Mouse (Mus musculus) liver, postnatal 0 days (tissue): ENCODE data around the gene Dsn1.

Source experiments
- CTCF ChIP-seq: sonication (generic); IDR thresholded peaks from 2 replicates; pipeline ENCODE4 v1.5.1; 2016; ENCODE audit warnings: antibody characterized with exemption, low read depth
- EP300 ChIP-seq: IDR thresholded peaks from 2 replicates; pipeline ENCODE4 v1.6.1; 2016; ENCODE audit warnings: antibody characterized with exemption, low read depth, mild to moderate bottlenecking

DNA sequence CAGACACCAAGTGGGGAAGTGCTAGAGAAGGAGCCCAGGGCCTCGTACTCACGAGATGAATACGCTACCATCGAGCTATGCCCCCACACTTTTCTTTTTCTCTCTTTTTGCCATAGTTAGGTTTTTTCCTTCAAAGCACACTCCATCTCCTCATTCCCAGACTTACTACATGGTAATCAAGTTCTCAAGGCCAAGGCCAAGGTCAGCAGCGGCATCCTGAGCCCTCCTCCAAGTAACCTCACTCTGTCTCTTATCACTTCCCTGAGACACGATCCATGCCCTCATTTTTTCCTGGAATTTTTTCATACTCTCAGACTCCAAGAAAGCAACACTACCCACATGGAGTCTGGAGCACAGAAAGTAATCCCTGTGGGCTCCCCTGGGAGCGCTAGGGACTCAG, 43.1 kb downstream of the Dsn1 start:
- TF ChIP-seq CTCF (no peak), EP300 (no peak)
